Mouse (Mus musculus) myocyte (in vitro differentiated cells): ENCODE measurements around the gene Rsc1a1.

Source experiments
- POLR2A ChIP-seq: IDR thresholded peaks from one replicate; pipeline ENCODE4 v1.6.1; 2011; ENCODE audit warnings: low read depth, mild to moderate bottlenecking, control low read depth, moderate library complexity; ENCODE audit not compliant: insufficient read length
- POLR2AphosphoS2 ChIP-seq: IDR thresholded peaks from one replicate; pipeline ENCODE4 v1.6.1; 2011; ENCODE audit warnings: low read depth, control low read depth; ENCODE audit not compliant: insufficient read length
- USF1 ChIP-seq: IDR thresholded peaks from one replicate; pipeline ENCODE4 v1.6.1; 2011; ENCODE audit warnings: low read depth, mild to moderate bottlenecking, control low read depth, moderate library complexity

- no peak for TF ChIP-seq POLR2A
- no peak for TF ChIP-seq USF1
- no peak for TF ChIP-seq POLR2AphosphoS2
Observed at GRCm38 (mm10) chr4:141724594-141724993, 39.2 kb upstream of the Rsc1a1 start.
